Mouse (Mus musculus): Measurements from ENCODE around the gene Sema7a.

DNA sequence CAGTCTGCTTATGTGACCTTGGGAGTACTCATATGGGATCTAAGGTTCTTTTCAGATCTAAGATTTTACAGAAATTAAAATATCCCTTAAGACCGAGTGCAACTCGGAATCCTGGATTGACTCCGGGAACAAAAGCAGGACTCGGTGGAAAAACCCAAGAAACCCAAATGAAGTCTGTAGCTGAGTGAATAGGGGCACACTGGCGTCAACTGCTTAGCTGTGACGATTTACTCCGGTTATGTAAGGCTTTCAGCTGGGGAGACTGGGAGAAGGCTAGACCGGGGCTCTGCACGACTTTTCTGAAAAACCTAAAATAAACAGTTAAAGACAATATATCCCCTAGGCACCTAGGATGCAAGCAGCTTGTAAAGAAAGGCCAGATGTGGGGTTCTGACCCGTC is 19.5 kb downstream of the Sema7a start:
- no peak for TF ChIP-seq CTCF (IDR thresholded peaks at IDR 0.05; ENCODE audit: low read depth, low read length)
- no peak for TF ChIP-seq POLR2A (IDR thresholded peaks at IDR 0.05; ENCODE audit: borderline replicate concordance, low read depth, low read length)

Measured in bone marrow macrophage, adult 2 months (primary cell).